Mouse (Mus musculus) CH12.LX (cell line): ENCODE measurements around the gene Hist1h1t. TPM values are rescaled to one million over a fixed set of nuclear protein-coding genes. Genes with fewer than 3 reads are reported as not detected.

Experiments
- DNase-seq: peaks from one replicate; pipeline ENCODE4 v3.0.0-alpha.2; 2013; ENCODE audit errors: extremely low read depth
- H3K27ac ChIP-seq: 2 replicates; pipeline ENCODE4 v1.5.1; 2012; ENCODE audit warnings: low read depth, mild to moderate bottlenecking, control low read depth, moderate library complexity; ENCODE audit not compliant: insufficient read depth
- H3K27me3 ChIP-seq: replicated peaks from 2 replicates; pipeline ENCODE3; 2012; ENCODE audit warnings: inconsistent platforms
- H3K36me3 ChIP-seq, 2 experiments: replicated peaks in 1 of 2; 2 replicates each; pipeline versions ENCODE3 to v1.6.1; 2012; ENCODE audit warnings: inconsistent platforms in 1 of 2, low read length in 1 of 2, mild to moderate bottlenecking in 1 of 2, mixed read lengths in 1 of 2, moderate library complexity in 1 of 2; ENCODE audit not compliant: control insufficient read depth in 1 of 2, insufficient read depth in 1 of 2
- H3K4me1 ChIP-seq, 2 experiments: 2 replicates each; pipeline ENCODE4 v1.6.1; 2012; ENCODE audit warnings: inconsistent platforms in 1 of 2, moderate library complexity in 1 of 2; ENCODE audit not compliant: insufficient read depth in 2 of 2, control insufficient read depth in 1 of 2
- H3K4me2 ChIP-seq: 2 replicates; pipeline ENCODE4 v1.6.1; 2012; ENCODE audit warnings: low read depth, mild to moderate bottlenecking, control low read depth; ENCODE audit not compliant: poor library complexity, insufficient read depth, severe bottlenecking
- H3K4me3 ChIP-seq, 3 experiments: fragments of 150-350 bp in 1 of 3; sonication (generic) in 1 of 3; replicated peaks in 1 of 3; 2 replicates each; pipeline versions ENCODE3 to v1.5.1; 2011 to 2012; ENCODE audit warnings: low read depth in 2 of 3, low read length in 2 of 3, mild to moderate bottlenecking in 2 of 3, moderate library complexity in 2 of 3, control low read depth in 1 of 3, improper control_type of control experiment in 1 of 3, inconsistent platforms in 1 of 3, mixed read lengths in 1 of 3; ENCODE audit not compliant: poor library complexity in 1 of 3
- H3K79me2 ChIP-seq: replicated peaks from 2 replicates; pipeline ENCODE4 v1.6.1; 2012; ENCODE audit warnings: mild to moderate bottlenecking, moderate library complexity; ENCODE audit not compliant: control insufficient read depth, poor library complexity, insufficient read depth, severe bottlenecking; ENCODE audit errors: extremely low read depth
- H3K9ac ChIP-seq: 2 replicates; pipeline ENCODE4 v1.6.1; 2012; ENCODE audit warnings: low read depth, mild to moderate bottlenecking, control low read depth, moderate library complexity; ENCODE audit not compliant: insufficient read depth
- H3K9me3 ChIP-seq: replicated peaks from 2 replicates; pipeline ENCODE3; 2012; ENCODE audit warnings: low read length, inconsistent platforms, mixed read lengths
- BHLHE40 ChIP-seq: IDR thresholded peaks from 2 replicates; pipeline ENCODE4 v1.6.1; 2011; ENCODE audit warnings: mild to moderate bottlenecking, low read depth, low read length, improper control_type of control experiment
- CHD1 ChIP-seq: IDR thresholded peaks from 2 replicates; pipeline ENCODE4 v1.6.1; 2012; ENCODE audit warnings: low read depth, low read length, improper control_type of control experiment, inconsistent platforms
- CHD2 ChIP-seq: IDR thresholded peaks from 2 replicates; pipeline ENCODE4 v1.6.1; 2011; ENCODE audit warnings: low read length, improper control_type of control experiment
- CTCF ChIP-seq, 2 experiments: IDR thresholded peaks in 1 of 2; conservative IDR thresholded peaks in 1 of 2; 2 replicates each; pipeline ENCODE4 v1.5.1; 2011 to 2012; ENCODE audit warnings: low read depth in 2 of 2, low read length in 2 of 2, improper control_type of control experiment in 1 of 2, inconsistent platforms in 1 of 2, mild to moderate bottlenecking in 1 of 2, moderate library complexity in 1 of 2
- ETS1 ChIP-seq: conservative IDR thresholded peaks from 2 replicates; pipeline ENCODE4 v1.6.1; 2012; ENCODE audit warnings: low read depth, mild to moderate bottlenecking, inconsistent platforms, low read length, improper control_type of control experiment, moderate library complexity
- GABPA ChIP-seq: IDR thresholded peaks from 2 replicates; pipeline ENCODE4 v1.6.1; 2012; ENCODE audit warnings: low read depth, low read length, improper control_type of control experiment, inconsistent platforms; ENCODE audit not compliant: insufficient replicate concordance
- IRF4 ChIP-seq: IDR thresholded peaks from 2 replicates; pipeline ENCODE4 v1.6.1; 2014; ENCODE audit warnings: low read depth, mild to moderate bottlenecking, inconsistent platforms, low read length, improper control_type of control experiment
- JUND ChIP-seq: conservative IDR thresholded peaks from 2 replicates; pipeline ENCODE4 v1.6.1; 2011; ENCODE audit warnings: low read depth, low read length, improper control_type of control experiment
- KAT2A ChIP-seq: IDR thresholded peaks from 2 replicates; pipeline ENCODE4 v1.6.1; 2012; ENCODE audit warnings: low read length, improper control_type of control experiment, inconsistent platforms; ENCODE audit not compliant: insufficient replicate concordance
- MAFK ChIP-seq: IDR thresholded peaks from 2 replicates; pipeline ENCODE4 v1.6.1; 2011; ENCODE audit warnings: low read length, improper control_type of control experiment; ENCODE audit not compliant: insufficient replicate concordance
- MAZ ChIP-seq: IDR thresholded peaks from 2 replicates; pipeline ENCODE4 v1.6.1; 2012; ENCODE audit warnings: low read depth, mild to moderate bottlenecking, inconsistent platforms, low read length, improper control_type of control experiment, moderate library complexity
- MEF2A ChIP-seq: IDR thresholded peaks from 2 replicates; pipeline ENCODE4 v1.6.1; 2014; ENCODE audit warnings: low read depth, mild to moderate bottlenecking, inconsistent platforms, low read length, improper control_type of control experiment, borderline replicate concordance
- PAX5 ChIP-seq: IDR thresholded peaks from 2 replicates; pipeline ENCODE4 v1.6.1; 2012; ENCODE audit warnings: low read length, inconsistent platforms, mixed read lengths
- RCOR1 ChIP-seq: conservative IDR thresholded peaks from 2 replicates; pipeline ENCODE4 v1.6.1; 2012; ENCODE audit warnings: low read depth, mild to moderate bottlenecking, inconsistent platforms, low read length, improper control_type of control experiment
- SIN3A ChIP-seq: IDR thresholded peaks from 2 replicates; pipeline ENCODE4 v1.6.1; 2012; ENCODE audit warnings: low read length, improper control_type of control experiment, inconsistent platforms
- SMC3 ChIP-seq: IDR thresholded peaks from 2 replicates; pipeline ENCODE4 v1.6.1; 2011; ENCODE audit warnings: low read depth, low read length, improper control_type of control experiment
- USF2 ChIP-seq: conservative IDR thresholded peaks from 2 replicates; pipeline ENCODE4 v1.6.1; 2011; ENCODE audit warnings: low read depth, low read length, improper control_type of control experiment
- ZC3H11A ChIP-seq: IDR thresholded peaks from 2 replicates; pipeline ENCODE4 v1.6.1; 2012; ENCODE audit warnings: low read depth, mild to moderate bottlenecking, inconsistent platforms, low read length, improper control_type of control experiment
- ZKSCAN1 ChIP-seq: IDR thresholded peaks from 2 replicates; pipeline ENCODE4 v1.6.1; 2012; ENCODE audit warnings: low read depth, inconsistent platforms, low read length, improper control_type of control experiment, borderline replicate concordance
- ZMIZ1 ChIP-seq: IDR thresholded peaks from 2 replicates; pipeline ENCODE4 v1.6.1; 2012; ENCODE audit warnings: low read depth, mild to moderate bottlenecking, inconsistent platforms, low read length, improper control_type of control experiment
- dilution Hi-C: fragments of 300-500 bp; cut with MboI; formaldehyde crosslinking; loops from 2 replicates; pipeline ENCODE4 v1.14.3; 2020; ENCODE audit warnings: low sequenced_read_pairs; ENCODE audit not compliant: extremely low pct_unique_long_range_greater_than_20kb, extremely low pct_ligation_motif_present
- in situ Hi-C: fragments of 300-500 bp; cut with MboI; formaldehyde crosslinking; loops from 3 replicates; pipeline ENCODE4 v1.14.3; 2019; ENCODE audit warnings: low sequenced_read_pairs, low pct_ligation_motif_present, low pct_unique_long_range_greater_than_20kb, mixed read lengths
- polyA plus RNA-seq: library from polyadenylated mRNA; unstranded; fragments of >175 nt; gene quantifications from 2 replicates; pipeline ENCODE4 v1.2.1, GENCODE M21; 2012; ENCODE audit warnings: low read depth; ENCODE audit not compliant: insufficient read length
- total RNA-seq, 2 experiments: library from RNA; depleted of rRNA; stranded (reverse); fragments of 300-350 nt in 1 of 2; fragments of >200 nt in 1 of 2; gene quantifications; 2 replicates each; pipeline ENCODE4 v1.2.3; 2012 to 2014

Hist1h1t gene
- total and polyA plus RNA-seq, 3 experiments, result 0.38 TPM; not detected in 2

- peak; percentile 40 for DNase-seq
- in situ Hi-C loops, result no loop called here
- Histone ChIP-seq H3K4me2 (peak overlapping the region; percentile 71), H3K27ac (0 out of 2 replicates have a peak overlapping the region, but pooled peaks have one; percentile 10), H3K9me3 (no peaks in the 10 kb centered on the region), H3K4me3 (no peak overlapping the region), H3K27me3 (no peaks in the 10 kb centered on the region), H3K9ac (peak overlapping the region; percentile 69), H3K4me1 (peaks cover 3 to 29% of the 10 kb centered on the region in 2 experiments; a peak in 3 of 4 replicates), H3K79me2 (no peaks in the 10 kb centered on the region), H3K36me3 (no peaks in the 10 kb centered on the region)
- dilution Hi-C loops, result loop anchor here (10.0 kb wide), 1 partner anchor 47 kb away; the partner anchor contains the start of genes Hist1h1t and Hist1h4c
- no peak for TF ChIP-seq ZMIZ1
- no peak for TF ChIP-seq SMC3
- TF ChIP-seq MEF2A, result peak; percentile 49; the same call in 1 of the 2 replicates
These were observed 46.4 kb downstream of the Hist1h1t start for GRCm38 (mm10) chr13:23742007-23742406.

- H3K27ac ChIP-seq, result peak overlapping the region; percentile 69
- dilution Hi-C loops (loop anchor here (10.0 kb wide), 1 partner anchor 48 kb away; the partner anchor contains the start of genes Hist1h1t and Hist1h4c), in situ Hi-C loops (no loop called here)
- no peak overlapping the region for H3K4me3 ChIP-seq
- no peaks in the 10 kb centered on the region for H3K36me3 ChIP-seq
- no peak for TF ChIP-seq ZKSCAN1
- no peak for TF ChIP-seq ETS1
- TF ChIP-seq RCOR1, result no peak
- TF ChIP-seq SIN3A, result no peak
- no peak for TF ChIP-seq MEF2A
- no peak for TF ChIP-seq PAX5
- TF ChIP-seq MAFK, result no peak
- TF ChIP-seq MAZ, result no peak
- no peak for TF ChIP-seq BHLHE40
- no peak for TF ChIP-seq CHD2
- no peak for TF ChIP-seq ZC3H11A
- no peak for TF ChIP-seq CHD1
- TF ChIP-seq USF2, result no peak
- TF ChIP-seq ZMIZ1, result no peak
- TF ChIP-seq JUND, result no peak
- no peak for TF ChIP-seq GABPA
- no peak for TF ChIP-seq CTCF (conservative IDR thresholded peaks at IDR 0.05 in 1 of 2, IDR thresholded peaks at IDR 0.05 in 1 of 2; ENCODE audit: low read depth in 2 of 2, low read length in 2 of 2)
- no peak for TF ChIP-seq SMC3
- no peak for TF ChIP-seq KAT2A
- no peak for TF ChIP-seq IRF4
- no peaks in the 10 kb centered on the region for H3K79me2 ChIP-seq
- H3K4me2 ChIP-seq, result no peak overlapping the region
- no peaks in the 10 kb centered on the region for H3K27me3 ChIP-seq
- peak; percentile 29 for DNase-seq
- no peak overlapping the region; the same call in 1 of the 2 replicates for H3K9ac ChIP-seq
- peaks cover 3 to 27% of the 10 kb centered on the region in 2 experiments; a peak in 3 of 4 replicates for H3K4me1 ChIP-seq
- no peaks in the 10 kb centered on the region for H3K9me3 ChIP-seq
These were observed 47.6 kb downstream of the Hist1h1t start for GRCm38 (mm10) chr13:23743215-23743614.
